In genomic region chr8:123191908-123192307, GRCm38 (mm10) we compare ENCODE assay signal across 24 mouse cellular contexts. TPM values are rescaled to one million over a fixed set of nuclear protein-coding genes. Genes with fewer than 3 reads are reported as not detected.
DNase-seq lines count a peak whose midpoint lies in the region; ATAC-seq and TF ChIP-seq lines count a peak whose summit lies in the region.
"Had no signal": no experiment of that assay in that cellular context is flagged by ENCODE, and none has a peak within 500 bp of the region (broad histone marks: within the 10 kb centered on the region; RNA-seq: fewer than 3 reads in every experiment).

No protein-coding gene starts in this region.

- 55% methylated on average over 8 of the region's 8 CpGs for WGBS in stomach, embryonic 14.5 days

- 0 out of 2 replicates have a peak, but pooled peaks have one; percentile 55 for ATAC-seq in stomach, embryonic 14.5 days (ENCODE audit: insufficient number of reproducible peaks, insufficient read depth, low FRiP score, low read depth)
- ATAC-seq in megakaryocyte progenitor cell, adult 5-6 weeks (replicated peaks; ENCODE audit: poor library complexity) = no peak
- ATAC-seq: forebrain, embryonic 13.5 days; hindbrain, embryonic 16.5 days; liver, embryonic 12.5 days; midbrain, embryonic 15.5 days had no signal

- no peak overlapping the region for H3K9ac ChIP-seq in stomach, embryonic 14.5 days (replicated peaks; ENCODE audit: low read depth, low read length)
- H3K9ac ChIP-seq: forebrain, embryonic 13.5 days; liver, embryonic 12.5 days; midbrain, embryonic 15.5 days; neural tube, embryonic 12.5 days had no signal

- intact Hi-C loops in gastrocnemius, adult 2 months (cut with DNase I) = loop anchor here (2.0 to 10.0 kb wide), 3 partner anchors 47 to 357 kb away; no protein-coding TSS in a partner anchor

- no peaks in the 10 kb centered on the region for H3K9me3 ChIP-seq in E14TG2a.4 (ENCODE audit: low read length)
- no peaks in the 10 kb centered on the region for H3K9me3 ChIP-seq in stomach, embryonic 14.5 days (ENCODE audit: control insufficient read depth, low read depth, low read length)
- H3K9me3 ChIP-seq: forebrain, embryonic 13.5 days; hindbrain, embryonic 10.5 days; liver, embryonic 12.5 days; midbrain, embryonic 15.5 days; neural tube, embryonic 12.5 days had no signal

- H3K4me2 ChIP-seq in stomach, embryonic 14.5 days (replicated peaks; ENCODE audit: low read depth, low read length) = no peak overlapping the region
- H3K4me2 ChIP-seq: forebrain, embryonic 13.5 days; heart, embryonic 11.5 days; liver, embryonic 12.5 days; midbrain, embryonic 15.5 days; neural tube, embryonic 12.5 days had no signal

- H3K36me3 ChIP-seq in E14TG2a.4 (ENCODE audit: insufficient read depth, low read length) = no peaks in the 10 kb centered on the region
- no peaks in the 10 kb centered on the region for H3K36me3 ChIP-seq in stomach, embryonic 14.5 days (ENCODE audit: control insufficient read depth, insufficient read depth, low read length)
- H3K36me3 ChIP-seq: hindbrain, embryonic 10.5 days; liver, embryonic 12.5 days; midbrain, embryonic 15.5 days; neural tube, embryonic 12.5 days had no signal

- no peak for TF ChIP-seq CTCF in gastrocnemius, adult 2 months (IDR thresholded peaks at IDR 0.05)
- no peak for TF ChIP-seq CTCF in E14TG2a.4 (conservative IDR thresholded peaks at IDR 0.05; ENCODE audit: low read length)

- H3K27ac ChIP-seq in gastrocnemius, adult 2 months = no peak overlapping the region
- H3K27ac ChIP-seq in stomach, embryonic 14.5 days (ENCODE audit: low read length) = no peak overlapping the region
- H3K27ac ChIP-seq: forebrain, embryonic 13.5 days; hindbrain, embryonic 10.5 days; liver, embryonic 12.5 days; midbrain, embryonic 15.5 days; neural tube, embryonic 12.5 days had no signal

- H3K27me3 ChIP-seq in E14TG2a.4 (ENCODE audit: insufficient read depth, low read length) = peaks cover 3% of the 10 kb centered on the region; the same call in 1 of the 2 replicates
- no peaks in the 10 kb centered on the region for H3K27me3 ChIP-seq in stomach, embryonic 14.5 days (ENCODE audit: control insufficient read depth, insufficient read depth, low read length)
- H3K27me3 ChIP-seq: forebrain, embryonic 13.5 days; midbrain, embryonic 15.5 days; neural tube, embryonic 12.5 days had no signal

- peaks cover 62% of the 10 kb centered on the region for H3K4me1 ChIP-seq in E14TG2a.4 (replicated peaks; ENCODE audit: low read depth, low read length)
- no peaks in the 10 kb centered on the region for H3K4me1 ChIP-seq in stomach, embryonic 14.5 days (ENCODE audit: control insufficient read depth, insufficient read depth, low read length)
- H3K4me1 ChIP-seq: neural tube, embryonic 12.5 days had no signal

- peak; percentile 7 for DNase-seq in gastrocnemius, adult 2 months
- DNase-seq in gastrocnemius, postnatal 10 days = no peak
- peak; percentile 57 for DNase-seq in R1 (ENCODE audit: low read depth, low spot score)
- DNase-seq in yolk sac, embryonic 10.5 days (ENCODE audit: low spot score) = no peak
- DNase-seq: adrenal gland, postnatal 36 days; cerebellum, postnatal 10 days; kidney, adult 18-20 months; kidney, postnatal 10 days; lung, adult 18-20 months; retina, postnatal 1 day; right cerebral cortex, postnatal 4 days had no signal

- no peak overlapping the region for H3K4me3 ChIP-seq in gastrocnemius, adult 2 months
- H3K4me3 ChIP-seq in E14TG2a.4 (replicated peaks; ENCODE audit: low read length) = peak overlapping the region; percentile 23; the same call in 1 of the 2 replicates
- H3K4me3 ChIP-seq in stomach, embryonic 14.5 days (ENCODE audit: low read depth, low read length) = no peak overlapping the region
- H3K4me3 ChIP-seq: forebrain, embryonic 13.5 days; hindbrain, embryonic 10.5 days; liver, embryonic 12.5 days; midbrain, embryonic 15.5 days; neural tube, embryonic 12.5 days had no signal

RNA-seq across cellular contexts. Expression of gene Dpep1, which starts 5.9 kb away (rescaled TPM):
- total RNA-seq in gastrocnemius, adult 2 months (2021) = 10 to 100 TPM; 13.6 to 16.7 TPM
- 1 to 10 TPM; 5.1 to 6.6 TPM for total RNA-seq in gastrocnemius, postnatal 10 days (2021)
- polyA plus RNA-seq in stomach, embryonic 14.5 days (2014; fragmentation: Nextera tagmentation; extraction: Ambion mirVana) = 1.1 and 1.7 TPM in 2 replicates
- total RNA-seq in megakaryocyte progenitor cell, adult 5-6 weeks (2015) = not detected in 2 replicates
- not detected in 2 replicates for total RNA-seq in megakaryocyte progenitor cell, adult 5-6 weeks (2017)
- total RNA-seq: granulocyte monocyte progenitor cell, adult 5-6 weeks; megakaryocyte-erythroid progenitor cell, adult 5-6 weeks had no signal
- polyA plus RNA-seq: cortical plate, adult 2 months; forebrain, embryonic 13.5 days had no signal

RNA-seq across cellular contexts. Expression of gene Chmp1a, which starts 20.7 kb away (rescaled TPM):
- 10 to 100 TPM; 42.6 to 43.8 TPM for total RNA-seq in gastrocnemius, adult 2 months (2021)
- 10 to 100 TPM; 41.0 to 48.2 TPM for total RNA-seq in gastrocnemius, postnatal 10 days (2021)
- polyA plus RNA-seq in stomach, embryonic 14.5 days (2014; fragmentation: Nextera tagmentation; extraction: Ambion mirVana) = 90.6 and 106 TPM in 2 replicates
- 11.6 and 18.4 TPM in 2 replicates for total RNA-seq in megakaryocyte progenitor cell, adult 5-6 weeks (2015)
- total RNA-seq in megakaryocyte progenitor cell, adult 5-6 weeks (2017) = 24.5 and 26.7 TPM in 2 replicates

RNA-seq across cellular contexts. Expression of gene Spata33, which starts 20.7 kb away (rescaled TPM):
- 1 to 10 TPM; 1.2 to 1.8 TPM for total RNA-seq in gastrocnemius, adult 2 months (2021)
- total RNA-seq in gastrocnemius, postnatal 10 days (2021) = 1 to 10 TPM; 1.2 to 2.4 TPM
- polyA plus RNA-seq in stomach, embryonic 14.5 days (2014; fragmentation: Nextera tagmentation; extraction: Ambion mirVana) = 4.1 and 5.7 TPM in 2 replicates
- 0.37 and 0.51 TPM in 2 replicates for total RNA-seq in megakaryocyte progenitor cell, adult 5-6 weeks (2015)
- total RNA-seq in megakaryocyte progenitor cell, adult 5-6 weeks (2017) = 1.9 and 5.0 TPM in 2 replicates

RNA-seq across cellular contexts. Expression of gene Cdk10, which starts 32.7 kb away (rescaled TPM):
- total RNA-seq in gastrocnemius, adult 2 months (2021) = 10 to 100 TPM; 13.0 to 15.2 TPM
- total RNA-seq in gastrocnemius, postnatal 10 days (2021) = 10 to 100 TPM; 14.2 to 18.7 TPM
- 36.3 and 37.5 TPM in 2 replicates for polyA plus RNA-seq in stomach, embryonic 14.5 days (2014; fragmentation: Nextera tagmentation; extraction: Ambion mirVana)
- 16.1 and 17.1 TPM in 2 replicates for total RNA-seq in megakaryocyte progenitor cell, adult 5-6 weeks (2015)
- 34.9 and 38.6 TPM in 2 replicates for total RNA-seq in megakaryocyte progenitor cell, adult 5-6 weeks (2017)

RNA-seq across cellular contexts. Expression of gene Sult5a1, which starts 33.8 kb away (rescaled TPM):
- 1 to 10 TPM; 2.1 to 2.5 TPM for total RNA-seq in gastrocnemius, adult 2 months (2021)
- 1 to 10 TPM; 5.8 to 6.4 TPM for total RNA-seq in gastrocnemius, postnatal 10 days (2021)
- 20.4 and 23.9 TPM in 2 replicates for polyA plus RNA-seq in stomach, embryonic 14.5 days (2014; fragmentation: Nextera tagmentation; extraction: Ambion mirVana)
- not detected in 2 replicates for total RNA-seq in megakaryocyte progenitor cell, adult 5-6 weeks (2015)
- total RNA-seq in megakaryocyte progenitor cell, adult 5-6 weeks (2017) = not detected in 2 replicates
- total RNA-seq: granulocyte monocyte progenitor cell, adult 5-6 weeks; megakaryocyte-erythroid progenitor cell, adult 5-6 weeks had no signal

Comparison
In these comparisons a context has a peak if more than half of its experiments do, and no peak if none do; other contexts are left out.
1. DNase-seq: peak in gastrocnemius, adult 2 months (single experiment) and R1 (single experiment); none in gastrocnemius, postnatal 10 days (single experiment) and yolk sac, embryonic 10.5 days (single experiment).
2. RNA of gene Dpep1, which starts 5.9 kb away (total RNA-seq): 13.6 to 16.7 TPM in gastrocnemius, adult 2 months and 5.1 to 6.6 TPM in gastrocnemius, postnatal 10 days; not detected in megakaryocyte progenitor cell, adult 5-6 weeks; every median in the first group is over 4 times any median in the second.